Mouse (Mus musculus): ENCODE data around the gene Supt3. TPM values are rescaled to one million over a fixed set of nuclear protein-coding genes. Genes with fewer than 3 reads are reported as not detected.

Supt3 gene
- total and polyA plus RNA-seq, 2 experiments from 2014 or later, result 3.2 to 24.5 TPM

GRCm38 (mm10) chr17:44829587-44829986 lies 52.6 kb downstream of the Supt3 start:
- Histone ChIP-seq H3K4me3 (ENCODE audit: low read depth, low read length) (no peak overlapping the region), H3K27ac (ENCODE audit: low read depth, low read length) (no peak overlapping the region), H3K9me3 (ENCODE audit: low read length) (no peaks in the 10 kb centered on the region), H3K9ac (no peak overlapping the region), H3K4me2 (ENCODE audit: low read depth) (no peak overlapping the region), H3K4me1 (ENCODE audit: insufficient read depth) (no peaks in the 10 kb centered on the region), H3K27me3 (ENCODE audit: insufficient read depth, low read length) (no peaks in the 10 kb centered on the region), H3K36me3 (ENCODE audit: insufficient read depth) (no peaks in the 10 kb centered on the region)
- DNase-seq (no peak), ATAC-seq (no peak)
- TF ChIP-seq CTCF (IDR thresholded peaks at IDR 0.05; ENCODE audit: low read depth), result no peak
- 94% methylated on average over 3 of the region's 3 CpGs for WGBS

GRCm38 (mm10) chr17:44831201-44831600 lies 54.2 kb downstream of the Supt3 start:
- 75% methylated on average over 1 of the region's 1 CpGs for WGBS
- Histone ChIP-seq H3K36me3 (ENCODE audit: insufficient read depth) (no peaks in the 10 kb centered on the region), H3K27me3 (ENCODE audit: insufficient read depth, low read length) (no peaks in the 10 kb centered on the region), H3K27ac (ENCODE audit: low read depth, low read length) (no peak overlapping the region), H3K4me3 (ENCODE audit: low read depth, low read length) (no peak overlapping the region), H3K4me1 (ENCODE audit: insufficient read depth) (no peaks in the 10 kb centered on the region), H3K4me2 (ENCODE audit: low read depth) (no peak overlapping the region), H3K9ac (no peak overlapping the region), H3K9me3 (ENCODE audit: low read length) (no peaks in the 10 kb centered on the region)
- no peak for DNase-seq
- no peak for TF ChIP-seq CTCF (IDR thresholded peaks at IDR 0.05; ENCODE audit: low read depth)
- ATAC-seq, result no peak

- no peaks in the 10 kb centered on the region for H3K36me3 ChIP-seq (ENCODE audit: insufficient read depth)
- no peaks in the 10 kb centered on the region for H3K27me3 ChIP-seq (ENCODE audit: insufficient read depth, low read length)
- no peak for TF ChIP-seq CTCF (IDR thresholded peaks at IDR 0.05; ENCODE audit: low read depth)
- no peak overlapping the region for H3K4me3 ChIP-seq (ENCODE audit: low read depth, low read length)
- DNase-seq (peak; percentile 54), ATAC-seq (peak; percentile 51)
- H3K4me2 ChIP-seq (ENCODE audit: low read depth), result no peak overlapping the region
- WGBS, result 47% methylated on average over 4 of the region's 4 CpGs
- H3K27ac ChIP-seq (ENCODE audit: low read depth, low read length), result no peak overlapping the region
- 0 out of 2 replicates have a peak, but pooled peaks cover 3% of the 10 kb centered on the region for H3K4me1 ChIP-seq (ENCODE audit: insufficient read depth)
- no peaks in the 10 kb centered on the region for H3K9me3 ChIP-seq (ENCODE audit: low read length)
- H3K9ac ChIP-seq, result no peak overlapping the region
These were observed 65.2 kb downstream of the Supt3 start for GRCm38 (mm10) chr17:44842184-44842583.

GRCm38 (mm10) chr17:44863165-44863564 lies 86.2 kb downstream of the Supt3 start:
- H3K4me2 ChIP-seq (ENCODE audit: low read depth), result no peak overlapping the region
- H3K9ac ChIP-seq, result no peak overlapping the region
- ATAC-seq (peak; percentile 29), DNase-seq (no peak)
- no peaks in the 10 kb centered on the region for H3K9me3 ChIP-seq (ENCODE audit: low read length)
- H3K36me3 ChIP-seq (ENCODE audit: insufficient read depth), result no peaks in the 10 kb centered on the region
- TF ChIP-seq CTCF (IDR thresholded peaks at IDR 0.05; ENCODE audit: low read depth), result no peak
- no peaks in the 10 kb centered on the region for H3K4me1 ChIP-seq (ENCODE audit: insufficient read depth)
- no peaks in the 10 kb centered on the region for H3K27me3 ChIP-seq (ENCODE audit: insufficient read depth, low read length)
- no peak overlapping the region for H3K4me3 ChIP-seq (ENCODE audit: low read depth, low read length)
- 92% methylated on average over 6 of the region's 6 CpGs for WGBS
- H3K27ac ChIP-seq (ENCODE audit: low read depth, low read length), result no peak overlapping the region

GRCm38 (mm10) chr17:44893592-44893991 lies 116.6 kb downstream of the Supt3 start:
- Histone ChIP-seq H3K9ac (no peak overlapping the region), H3K36me3 (ENCODE audit: insufficient read depth) (no peaks in the 10 kb centered on the region), H3K4me1 (ENCODE audit: insufficient read depth) (no peaks in the 10 kb centered on the region), H3K4me2 (ENCODE audit: low read depth) (no peak overlapping the region), H3K27ac (ENCODE audit: low read depth, low read length) (no peak overlapping the region), H3K27me3 (ENCODE audit: insufficient read depth, low read length) (no peaks in the 10 kb centered on the region), H3K4me3 (ENCODE audit: low read depth, low read length) (no peak overlapping the region), H3K9me3 (ENCODE audit: low read length) (no peaks in the 10 kb centered on the region)
- no peak for ATAC-seq
- DNase-seq, result no peak
- 59% methylated on average over 1 of the region's 1 CpGs for WGBS
- no peak for TF ChIP-seq CTCF (IDR thresholded peaks at IDR 0.05; ENCODE audit: low read depth)

- Histone ChIP-seq H3K27me3 (ENCODE audit: insufficient read depth, low read length) (no peaks in the 10 kb centered on the region), H3K4me3 (ENCODE audit: low read depth, low read length) (no peak overlapping the region), H3K9me3 (ENCODE audit: low read length) (no peaks in the 10 kb centered on the region), H3K4me2 (ENCODE audit: low read depth) (no peak overlapping the region), H3K9ac (no peak overlapping the region), H3K36me3 (ENCODE audit: insufficient read depth) (no peaks in the 10 kb centered on the region), H3K27ac (ENCODE audit: low read depth, low read length) (no peak overlapping the region), H3K4me1 (ENCODE audit: insufficient read depth) (no peaks in the 10 kb centered on the region)
- DNase-seq, result no peak
- no peak for TF ChIP-seq CTCF (IDR thresholded peaks at IDR 0.05; ENCODE audit: low read depth)
- ATAC-seq, result no peak
- WGBS, result 86% methylated on average over 4 of the region's 4 CpGs
These were observed 166.7 kb downstream of the Supt3 start for GRCm38 (mm10) chr17:44943536-44944090.

GRCm38 (mm10) chr17:44945333-44945732 lies 168.4 kb downstream of the Supt3 start:
- H3K4me2 ChIP-seq (ENCODE audit: low read depth), result no peak overlapping the region
- H3K9ac ChIP-seq, result no peak overlapping the region
- TF ChIP-seq CTCF (IDR thresholded peaks at IDR 0.05; ENCODE audit: low read depth), result no peak
- WGBS, result 93% methylated on average over 5 of the region's 5 CpGs
- no peak overlapping the region for H3K27ac ChIP-seq (ENCODE audit: low read depth, low read length)
- no peaks in the 10 kb centered on the region for H3K27me3 ChIP-seq (ENCODE audit: insufficient read depth, low read length)
- DNase-seq, result no peak
- no peaks in the 10 kb centered on the region for H3K36me3 ChIP-seq (ENCODE audit: insufficient read depth)
- H3K4me3 ChIP-seq (ENCODE audit: low read depth, low read length), result no peak overlapping the region
- no peaks in the 10 kb centered on the region for H3K4me1 ChIP-seq (ENCODE audit: insufficient read depth)
- H3K9me3 ChIP-seq (ENCODE audit: low read length), result no peaks in the 10 kb centered on the region
- ATAC-seq, result no peak

Data from forebrain, postnatal 0 days (tissue).